Mouse (Mus musculus) stomach, embryonic 14.5 days (tissue): Measurements from ENCODE around the gene Adgrg1. TPM values are rescaled to one million over a fixed set of nuclear protein-coding genes. Genes with fewer than 3 reads are reported as not detected.

Experiments
- ATAC-seq: fragments of 200-750 bp; cut with Nextera tagmentation; 2 replicates; pipeline ENCODE4 v1.8.0; 2017; ENCODE audit warnings: low read depth, moderate TSS enrichment; ENCODE audit not compliant: insufficient number of reproducible peaks, insufficient read depth, low FRiP score
- H3K27ac ChIP-seq: fragments of 300-500 bp; sonication (generic); 2 replicates; pipeline ENCODE4 v1.5.1; 2014; ENCODE audit warnings: mild to moderate bottlenecking, low read length, moderate library complexity, mixed read lengths
- H3K27me3 ChIP-seq: fragments of 300-500 bp; sonication (generic); 2 replicates; pipeline ENCODE4 v1.6.1; 2014; ENCODE audit warnings: low read length, control low read depth, mixed read lengths; ENCODE audit not compliant: control insufficient read depth, insufficient read depth
- H3K36me3 ChIP-seq: fragments of 300-500 bp; sonication (generic); 2 replicates; pipeline ENCODE4 v1.6.1; 2014; ENCODE audit warnings: mild to moderate bottlenecking, control low read depth, low read length, moderate library complexity, mixed read lengths; ENCODE audit not compliant: control insufficient read depth, insufficient read depth
- H3K4me1 ChIP-seq: fragments of 300-500 bp; sonication (generic); 2 replicates; pipeline ENCODE4 v1.6.1; 2014; ENCODE audit warnings: low read length, control low read depth, mixed read lengths; ENCODE audit not compliant: control insufficient read depth, insufficient read depth
- H3K4me2 ChIP-seq: fragments of 300-500 bp; sonication (generic); replicated peaks from 2 replicates; pipeline ENCODE4 v1.6.1; 2014; ENCODE audit warnings: low read depth, low read length, control low read depth
- H3K4me3 ChIP-seq: fragments of 300-500 bp; sonication (generic); 2 replicates; pipeline ENCODE4 v1.5.1; 2014; ENCODE audit warnings: low read depth, low read length, control low read depth
- H3K9ac ChIP-seq: fragments of 300-500 bp; sonication (generic); replicated peaks from 2 replicates; pipeline ENCODE4 v1.6.1; 2014; ENCODE audit warnings: low read depth, mild to moderate bottlenecking, control low read depth, low read length, moderate library complexity, mixed read lengths
- H3K9me3 ChIP-seq: fragments of 300-500 bp; sonication (generic); 2 replicates; pipeline ENCODE4 v1.6.1; 2016; ENCODE audit warnings: low read depth, low read length, control low read depth; ENCODE audit not compliant: control insufficient read depth
- WGBS: fragments of 180-500 bp; shearing (Covaris S2); extraction: QIAGEN DNeasy Blood & Tissue Kit; methylation state at CpG from one replicate; pipeline ENCODE4 v1.1.7; 2014; 5-methylcytosine and 5-hydroxymethylcytosine counted together
- polyA plus RNA-seq: library from polyadenylated mRNA; unstranded; fragments of >200 nt; fragmentation: Nextera tagmentation; extraction: Ambion mirVana; gene quantifications from 2 replicates; pipeline ENCODE4 v1.2.1, GENCODE M21; 2014

Adgrg1 gene
- polyA plus RNA-seq, 1 experiment from 2014 or later, result 43.8 TPM

GRCm38 (mm10) chr8:94980176-94980575, 5.6 kb downstream of the Adgrg1 start:
- peaks cover 20% of the 10 kb centered on the region for H3K4me1 ChIP-seq
- no peak overlapping the region for H3K4me2 ChIP-seq
- no peaks in the 10 kb centered on the region for H3K36me3 ChIP-seq
- no peak for ATAC-seq
- H3K27ac ChIP-seq, result no peak overlapping the region
- 89% methylated on average over 5 of the region's 5 CpGs for WGBS
- H3K4me3 ChIP-seq, result no peak overlapping the region
- H3K27me3 ChIP-seq, result no peaks in the 10 kb centered on the region
- H3K9ac ChIP-seq, result no peak overlapping the region
- no peaks in the 10 kb centered on the region for H3K9me3 ChIP-seq

DNA sequence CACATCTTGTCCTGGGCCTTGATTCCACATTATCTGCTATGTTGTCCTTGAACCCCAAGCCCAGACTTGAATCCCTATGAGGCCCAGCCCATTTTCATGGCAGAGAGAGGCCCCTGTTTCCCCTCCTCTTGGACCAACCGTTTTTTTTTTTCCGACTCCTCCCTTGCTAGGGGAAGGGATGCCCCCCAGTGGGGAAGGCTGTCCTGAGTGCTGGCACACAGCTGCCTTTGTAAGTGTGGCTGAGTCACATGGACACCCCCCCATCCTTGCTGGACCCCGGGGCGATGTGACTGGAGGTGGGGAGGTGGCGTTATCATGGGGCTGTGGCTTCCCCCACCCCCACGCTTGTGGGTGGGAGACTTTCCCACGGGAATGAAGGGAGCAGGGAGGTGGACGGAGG, 6.4 kb downstream of the Adgrg1 start:
- H3K4me3 ChIP-seq, result no peak overlapping the region
- no peak overlapping the region; the same call in 1 of the 2 replicates for H3K27ac ChIP-seq
- H3K4me1 ChIP-seq, result peaks cover 20% of the 10 kb centered on the region
- ATAC-seq, result no peak
- H3K9ac ChIP-seq, result no peak overlapping the region
- H3K9me3 ChIP-seq, result no peaks in the 10 kb centered on the region
- H3K36me3 ChIP-seq, result no peaks in the 10 kb centered on the region
- 53% methylated on average over 8 of the region's 8 CpGs for WGBS
- H3K27me3 ChIP-seq, result no peaks in the 10 kb centered on the region
- H3K4me2 ChIP-seq, result no peak overlapping the region

DNA sequence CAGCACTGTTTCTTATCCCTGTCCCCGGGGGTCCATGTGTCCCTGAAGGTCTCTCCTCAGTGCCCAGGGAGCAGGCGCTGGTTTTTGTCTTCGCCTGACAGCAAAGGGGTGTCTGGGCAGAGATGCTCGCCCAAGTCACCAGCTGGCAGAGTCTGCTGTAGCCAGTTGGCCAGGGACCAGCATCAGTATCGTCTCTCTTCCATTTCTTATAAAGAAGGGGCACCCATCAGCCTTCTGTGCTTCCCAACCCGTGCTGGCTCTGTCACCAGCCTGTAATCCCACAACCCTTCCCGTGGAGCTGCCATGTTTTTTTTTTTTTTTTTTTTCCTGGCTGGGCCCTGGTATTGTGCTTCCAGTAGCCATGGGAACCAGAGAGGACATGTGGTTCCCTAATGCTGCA, 7.3 kb downstream of the Adgrg1 start:
- Histone ChIP-seq H3K9me3 (no peaks in the 10 kb centered on the region), H3K4me2 (no peak overlapping the region), H3K36me3 (no peaks in the 10 kb centered on the region), H3K27me3 (no peaks in the 10 kb centered on the region), H3K4me3 (no peak overlapping the region), H3K4me1 (peaks cover 20% of the 10 kb centered on the region), H3K27ac (no peak overlapping the region), H3K9ac (no peak overlapping the region)
- WGBS, result 69% methylated on average over 7 of the region's 7 CpGs
- no peak for ATAC-seq

GRCm38 (mm10) chr8:94983146-94983545, 8.6 kb downstream of the Adgrg1 start:
- H3K27ac ChIP-seq, result no peak overlapping the region
- no peaks in the 10 kb centered on the region for H3K36me3 ChIP-seq
- no peak overlapping the region for H3K4me3 ChIP-seq
- WGBS, result 14% methylated on average over 5 of the region's 5 CpGs
- no peak overlapping the region for H3K4me2 ChIP-seq
- ATAC-seq, result no peak
- H3K4me1 ChIP-seq, result peaks cover 20% of the 10 kb centered on the region
- H3K27me3 ChIP-seq, result no peaks in the 10 kb centered on the region
- H3K9me3 ChIP-seq, result no peaks in the 10 kb centered on the region
- H3K9ac ChIP-seq, result no peak overlapping the region

DNA sequence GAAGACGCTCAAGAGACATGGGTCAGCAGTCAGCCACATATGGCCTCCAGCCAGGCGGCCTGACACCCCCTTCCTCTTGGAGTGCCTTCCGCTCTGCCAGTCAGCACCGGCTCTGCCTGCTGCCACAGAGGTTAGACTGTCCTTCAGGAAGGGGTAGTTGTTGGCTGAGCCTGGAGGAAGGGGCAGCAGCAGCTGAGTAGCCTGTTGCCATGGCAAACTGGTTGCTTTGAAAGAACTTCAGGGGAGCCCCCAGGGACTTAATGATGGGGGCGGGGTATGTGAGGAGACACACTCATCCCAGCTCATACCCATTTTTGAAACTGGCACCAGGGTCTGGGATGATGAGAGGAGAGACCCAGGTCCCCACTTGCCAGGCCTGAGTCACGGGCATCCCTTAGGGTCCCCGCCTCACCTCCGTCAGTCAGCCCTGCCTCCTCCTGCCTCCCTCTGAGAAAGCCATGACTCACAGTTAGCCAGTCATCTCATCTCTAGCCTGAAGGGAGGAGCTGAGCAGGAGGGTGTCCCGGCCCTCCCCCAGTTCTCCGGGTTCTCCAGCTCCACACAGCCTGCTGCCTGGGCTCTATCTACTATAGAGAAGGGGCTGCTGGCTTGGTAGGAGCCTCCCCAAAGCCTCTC, 9.4 kb downstream of the Adgrg1 start:
- Histone ChIP-seq H3K36me3 (no peaks in the 10 kb centered on the region), H3K27ac (peak overlapping the region; percentile 45; the same call in 1 of the 2 replicates), H3K4me1 (peaks cover 20% of the 10 kb centered on the region), H3K9ac (no peak overlapping the region), H3K27me3 (no peaks in the 10 kb centered on the region), H3K4me3 (0 out of 2 replicates have a peak overlapping the region, but pooled peaks have one; percentile 0), H3K4me2 (no peak overlapping the region), H3K9me3 (no peaks in the 10 kb centered on the region)
- ATAC-seq, result peak; percentile 77
- WGBS, result 30% methylated on average over 10 of the region's 10 CpGs

GRCm38 (mm10) chr8:94985023-94985422, 10.5 kb downstream of the Adgrg1 start:
- Histone ChIP-seq H3K4me2 (no peak overlapping the region), H3K4me1 (peaks cover 22% of the 10 kb centered on the region), H3K27me3 (no peaks in the 10 kb centered on the region), H3K27ac (no peak overlapping the region), H3K36me3 (no peaks in the 10 kb centered on the region), H3K9me3 (no peaks in the 10 kb centered on the region), H3K4me3 (no peak overlapping the region), H3K9ac (no peak overlapping the region)
- no peak for ATAC-seq
- WGBS, result 74% methylated on average over 6 of the region's 6 CpGs

DNA sequence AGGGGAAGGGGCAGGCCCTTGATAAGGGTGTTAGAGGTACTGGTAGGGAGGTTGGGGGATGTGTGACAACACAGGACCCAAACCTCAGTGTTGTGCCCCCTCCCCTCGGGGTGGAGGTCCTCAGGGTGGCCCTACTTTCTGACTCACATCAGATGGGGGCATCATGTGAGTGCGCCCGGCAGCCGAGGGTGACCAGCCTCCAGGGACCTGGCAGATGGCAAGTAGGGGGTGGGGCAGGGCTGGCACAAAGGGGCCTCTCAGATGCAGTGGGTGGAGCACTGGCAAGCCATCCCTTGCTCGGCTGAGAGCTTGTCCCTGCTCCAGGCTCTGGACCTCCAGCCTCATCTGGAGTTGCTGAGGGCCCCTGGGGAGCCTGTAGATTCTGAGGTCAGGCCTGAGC, 12.1 kb downstream of the Adgrg1 start:
- Histone ChIP-seq H3K4me2 (no peak overlapping the region), H3K9me3 (no peaks in the 10 kb centered on the region), H3K4me3 (no peak overlapping the region), H3K9ac (no peak overlapping the region), H3K4me1 (peaks cover 26% of the 10 kb centered on the region), H3K27me3 (no peaks in the 10 kb centered on the region), H3K27ac (no peak overlapping the region), H3K36me3 (no peaks in the 10 kb centered on the region)
- 60% methylated on average over 5 of the region's 5 CpGs for WGBS
- peak; percentile 25; the same call in 1 of the 2 replicates for ATAC-seq

DNA sequence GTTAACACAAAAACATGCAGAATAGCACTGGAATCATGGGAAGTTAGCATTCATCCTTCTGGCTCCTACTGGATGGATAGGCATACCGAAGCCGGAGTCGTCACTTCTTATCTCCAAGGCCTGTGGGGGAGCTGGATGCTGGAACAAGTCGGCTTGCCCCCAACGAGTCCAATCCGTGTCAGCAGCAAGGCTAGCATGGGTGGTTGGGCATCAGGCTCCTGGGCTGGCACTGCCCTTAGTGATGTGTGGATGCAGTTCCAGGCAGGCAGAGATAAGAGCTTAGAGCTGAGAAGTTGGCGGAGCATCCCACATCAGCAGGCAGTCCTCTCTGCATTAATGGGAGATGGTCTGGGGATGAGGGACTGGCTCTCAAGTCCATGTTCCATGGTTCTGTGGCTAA, 13.0 kb downstream of the Adgrg1 start:
- H3K27ac ChIP-seq, result no peak overlapping the region
- ATAC-seq, result no peak
- WGBS, result 78% methylated on average over 7 of the region's 7 CpGs
- no peaks in the 10 kb centered on the region for H3K36me3 ChIP-seq
- no peaks in the 10 kb centered on the region for H3K9me3 ChIP-seq
- no peak overlapping the region for H3K9ac ChIP-seq
- H3K27me3 ChIP-seq, result no peaks in the 10 kb centered on the region
- no peak overlapping the region for H3K4me3 ChIP-seq
- H3K4me1 ChIP-seq, result peaks cover 34% of the 10 kb centered on the region
- no peak overlapping the region for H3K4me2 ChIP-seq

DNA sequence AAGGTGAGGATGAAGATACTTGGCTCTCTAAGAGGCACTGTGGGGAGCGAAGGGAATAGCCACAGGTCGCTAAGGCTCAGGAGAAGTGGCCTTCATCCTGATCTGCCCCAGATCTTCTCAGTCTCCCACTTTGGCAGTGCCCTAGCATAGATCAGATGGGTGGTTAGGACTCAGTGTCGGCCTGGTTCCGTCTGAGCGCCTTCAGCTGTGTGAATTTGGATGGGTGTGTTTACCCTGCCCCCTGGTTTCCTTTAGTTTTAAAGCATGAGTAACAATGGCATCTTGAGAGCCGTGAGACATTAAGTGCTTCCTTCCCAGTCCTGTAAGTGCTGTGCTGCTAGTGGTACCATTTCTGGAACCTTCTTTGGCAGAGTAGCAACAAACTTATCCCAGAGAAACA, 14.1 kb downstream of the Adgrg1 start:
- Histone ChIP-seq H3K27me3 (no peaks in the 10 kb centered on the region), H3K4me3 (no peak overlapping the region), H3K4me2 (no peak overlapping the region), H3K9me3 (no peaks in the 10 kb centered on the region), H3K27ac (no peak overlapping the region), H3K36me3 (no peaks in the 10 kb centered on the region), H3K4me1 (peaks cover 31% of the 10 kb centered on the region), H3K9ac (no peak overlapping the region)
- WGBS, result 75% methylated on average over 6 of the region's 6 CpGs
- ATAC-seq, result no peak
